Mouse (Mus musculus) bone marrow macrophage, adult 2 months (primary cell): ENCODE data around the gene Ybx1.

Experiments
- CTCF ChIP-seq: IDR thresholded peaks from 2 replicates; pipeline ENCODE4 v1.5.1; 2012; ENCODE audit warnings: low read depth, mild to moderate bottlenecking, low read length, moderate library complexity
- POLR2A ChIP-seq: IDR thresholded peaks from 2 replicates; pipeline ENCODE4 v1.6.1; 2012; ENCODE audit warnings: mild to moderate bottlenecking, low read depth, low read length, borderline replicate concordance

DNA sequence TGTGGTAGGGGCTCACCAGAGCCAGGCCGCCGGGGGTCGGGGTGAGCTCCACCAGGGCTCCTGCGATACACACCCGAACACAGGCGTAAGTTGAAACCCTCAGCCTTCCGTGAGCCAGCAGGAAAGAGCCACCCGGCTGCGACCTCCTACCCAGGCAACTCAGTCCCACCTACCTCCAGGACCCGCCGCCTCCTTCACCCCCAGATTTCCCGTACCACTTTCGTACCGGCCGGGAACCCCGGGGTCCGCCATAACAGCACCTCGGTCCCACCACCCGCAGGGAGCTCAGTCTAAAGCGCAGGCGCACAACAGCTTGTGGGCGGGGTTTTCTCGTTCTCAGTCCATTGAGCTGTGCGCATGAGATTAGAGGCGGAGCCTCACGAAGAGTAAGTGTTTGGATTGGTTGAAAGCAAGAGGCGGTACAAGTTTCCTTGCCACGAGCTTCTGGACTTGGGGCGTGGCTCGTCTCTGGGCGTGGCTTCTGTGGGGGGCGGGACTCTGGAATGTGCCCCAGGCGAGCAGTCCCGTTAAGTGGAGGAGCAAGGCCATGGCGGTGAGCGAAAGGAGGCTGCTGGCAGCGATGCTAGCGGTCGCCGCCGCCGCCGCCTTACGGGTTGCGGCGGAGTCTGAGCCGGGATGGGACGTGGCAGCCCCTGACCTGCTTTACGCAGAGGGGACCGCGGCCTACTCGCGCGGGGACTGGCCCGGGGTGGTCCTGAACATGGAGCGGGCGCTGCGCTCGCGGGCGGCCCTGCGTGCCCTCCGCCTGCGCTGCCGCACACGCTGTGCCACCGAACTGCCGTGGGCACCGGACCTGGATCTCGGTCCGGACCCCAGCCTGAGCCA, 61.8 kb downstream of the Ybx1 start, which contains the start of the genes AU022252 and P3h1:
- TF ChIP-seq CTCF (no peak), POLR2A (no peak)
